Mouse (Mus musculus): ENCODE measurements around the gene Macrod1. TPM values are rescaled to one million over a fixed set of nuclear protein-coding genes. Genes with fewer than 3 reads are reported as not detected.

Gene Macrod1
- polyA plus RNA-seq, 1 experiment, result 7.6 TPM

DNA sequence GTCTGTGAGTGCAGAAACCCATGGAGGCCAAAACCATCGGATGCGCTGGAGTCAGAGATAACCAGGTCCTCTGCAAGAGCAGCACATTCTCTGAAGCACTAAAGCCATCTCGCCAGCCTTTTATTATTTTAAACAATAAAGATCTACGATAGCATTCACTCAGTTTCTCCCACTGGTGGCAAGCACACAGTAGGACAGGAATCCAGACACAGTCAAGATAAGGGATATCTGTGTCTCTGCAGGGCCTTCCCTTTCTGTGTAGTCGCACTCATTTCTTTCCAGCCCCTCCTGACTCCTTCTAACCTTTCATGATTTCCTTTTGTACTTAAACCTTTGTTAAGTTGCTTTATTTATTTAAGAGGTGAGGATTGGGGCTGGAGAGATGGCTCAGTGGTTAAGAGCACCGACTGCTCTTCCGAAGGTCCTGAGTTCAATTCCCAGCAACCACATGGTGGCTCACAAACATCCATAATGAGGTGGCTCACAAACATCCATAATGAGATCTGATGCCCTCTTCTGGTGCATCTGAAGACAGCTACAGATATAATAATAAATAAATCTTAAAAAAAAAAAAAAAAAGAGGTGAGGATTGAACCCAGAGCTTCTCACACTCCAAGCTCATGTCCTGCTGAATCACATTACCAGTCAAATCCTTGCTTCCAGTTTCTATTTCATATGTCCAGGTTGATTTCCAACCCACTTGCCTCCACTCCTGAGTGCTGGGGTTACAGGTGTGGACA, 153.5 kb downstream of the Macrod1 start:
- Histone ChIP-seq H3K9ac (ENCODE audit: low read depth, poor library complexity, severe bottlenecking) (no peak overlapping the region), H3K36me3 (ENCODE audit: control insufficient read depth, insufficient read depth, low read length, poor library complexity, severe bottlenecking) (peaks cover 12% of the 10 kb centered on the region), H3K9me3 (replicated peaks; ENCODE audit: control insufficient read depth, insufficient read depth, low read length, poor library complexity, severe bottlenecking) (no peaks in the 10 kb centered on the region), H3K4me1 (ENCODE audit: control insufficient read depth, insufficient read depth, low read length) (no peaks in the 10 kb centered on the region), H3K27me3 (ENCODE audit: control insufficient read depth, insufficient read depth, low read length, poor library complexity, severe bottlenecking) (no peaks in the 10 kb centered on the region), H3K4me3 (ENCODE audit: low read depth, low read length) (no peak overlapping the region), H3K27ac (ENCODE audit: insufficient read depth, low read length) (no peak overlapping the region)
- TF ChIP-seq POLR2A (IDR thresholded peaks at IDR 0.05; ENCODE audit: insufficient read depth, low read length), result no peak
- TF ChIP-seq EP300 (IDR thresholded peaks at IDR 0.05; ENCODE audit: insufficient read depth, low read depth, low read length), result no peak
- no peak for TF ChIP-seq CTCF (IDR thresholded peaks at IDR 0.05; ENCODE audit: low read depth, low read length)

DNA sequence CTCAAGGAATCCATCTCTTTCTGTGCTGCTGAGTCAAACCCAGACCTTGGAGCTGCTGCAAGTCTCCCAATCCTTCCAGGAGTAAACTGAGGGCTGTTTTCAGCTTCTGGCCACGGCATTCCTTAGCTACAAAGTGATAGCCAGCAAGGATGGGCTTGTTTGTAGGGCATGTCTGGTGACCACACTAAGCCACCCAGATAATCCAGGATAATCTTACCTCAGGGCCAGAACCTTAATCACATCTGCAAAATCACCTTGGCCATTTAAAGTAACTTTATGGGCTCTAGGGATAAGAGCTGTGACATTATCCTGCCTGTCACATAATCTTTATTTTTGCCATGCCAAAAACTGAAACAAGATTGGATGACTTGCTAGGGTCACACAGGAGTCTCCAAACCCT, 155.6 kb downstream of the Macrod1 start:
- Histone ChIP-seq H3K27ac (ENCODE audit: insufficient read depth, low read length) (no peak overlapping the region), H3K9ac (ENCODE audit: low read depth, poor library complexity, severe bottlenecking) (no peak overlapping the region), H3K36me3 (ENCODE audit: control insufficient read depth, insufficient read depth, low read length, poor library complexity, severe bottlenecking) (peaks cover 25% of the 10 kb centered on the region), H3K4me1 (ENCODE audit: control insufficient read depth, insufficient read depth, low read length) (no peaks in the 10 kb centered on the region), H3K4me3 (ENCODE audit: low read depth, low read length) (no peak overlapping the region), H3K27me3 (ENCODE audit: control insufficient read depth, insufficient read depth, low read length, poor library complexity, severe bottlenecking) (no peaks in the 10 kb centered on the region), H3K9me3 (replicated peaks; ENCODE audit: control insufficient read depth, insufficient read depth, low read length, poor library complexity, severe bottlenecking) (no peaks in the 10 kb centered on the region)
- TF ChIP-seq POLR2A (IDR thresholded peaks at IDR 0.05; ENCODE audit: insufficient read depth, low read length) (no peak), CTCF (IDR thresholded peaks at IDR 0.05; ENCODE audit: low read depth, low read length) (no peak), EP300 (IDR thresholded peaks at IDR 0.05; ENCODE audit: insufficient read depth, low read depth, low read length) (no peak)

- TF ChIP-seq EP300 (IDR thresholded peaks at IDR 0.05; ENCODE audit: insufficient read depth, low read depth, low read length) (no peak), POLR2A (IDR thresholded peaks at IDR 0.05; ENCODE audit: insufficient read depth, low read length) (no peak), CTCF (IDR thresholded peaks at IDR 0.05; ENCODE audit: low read depth, low read length) (no peak)
- Histone ChIP-seq H3K9ac (ENCODE audit: low read depth, poor library complexity, severe bottlenecking) (no peak overlapping the region), H3K36me3 (ENCODE audit: control insufficient read depth, insufficient read depth, low read length, poor library complexity, severe bottlenecking) (peaks cover 25% of the 10 kb centered on the region), H3K27ac (ENCODE audit: insufficient read depth, low read length) (no peak overlapping the region), H3K4me1 (ENCODE audit: control insufficient read depth, insufficient read depth, low read length) (no peaks in the 10 kb centered on the region), H3K27me3 (ENCODE audit: control insufficient read depth, insufficient read depth, low read length, poor library complexity, severe bottlenecking) (no peaks in the 10 kb centered on the region), H3K9me3 (replicated peaks; ENCODE audit: control insufficient read depth, insufficient read depth, low read length, poor library complexity, severe bottlenecking) (no peaks in the 10 kb centered on the region), H3K4me3 (ENCODE audit: low read depth, low read length) (no peak overlapping the region)
These were observed 156.4 kb downstream of the Macrod1 start for GRCm38 (mm10) chr19:7213010-7213409.

DNA sequence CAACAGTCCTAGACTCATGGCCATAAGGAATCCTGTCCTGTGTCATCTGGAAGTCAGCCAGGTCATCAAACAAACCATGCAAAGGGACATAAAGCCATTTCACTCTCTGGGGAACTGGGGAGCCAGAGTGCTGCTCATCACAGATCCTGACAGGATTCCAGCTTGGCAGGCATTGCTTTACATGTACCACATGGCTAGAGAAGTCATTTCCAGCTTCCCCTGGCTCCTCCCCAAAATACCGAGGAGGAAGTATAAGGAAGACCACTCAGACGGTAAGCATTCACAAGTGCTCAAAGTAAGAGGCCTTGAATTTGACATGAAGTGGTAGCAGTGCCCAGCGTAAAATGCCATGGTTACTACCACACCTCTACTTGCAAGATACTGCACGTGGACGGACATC, 157.9 kb downstream of the Macrod1 start:
- no peak overlapping the region for H3K9ac ChIP-seq (ENCODE audit: low read depth, poor library complexity, severe bottlenecking)
- H3K27ac ChIP-seq (ENCODE audit: insufficient read depth, low read length), result no peak overlapping the region
- H3K27me3 ChIP-seq (ENCODE audit: control insufficient read depth, insufficient read depth, low read length, poor library complexity, severe bottlenecking), result no peaks in the 10 kb centered on the region
- H3K36me3 ChIP-seq (ENCODE audit: control insufficient read depth, insufficient read depth, low read length, poor library complexity, severe bottlenecking), result peaks cover 25% of the 10 kb centered on the region
- H3K4me3 ChIP-seq (ENCODE audit: low read depth, low read length), result no peak overlapping the region
- H3K4me1 ChIP-seq (ENCODE audit: control insufficient read depth, insufficient read depth, low read length), result no peaks in the 10 kb centered on the region
- TF ChIP-seq CTCF (IDR thresholded peaks at IDR 0.05; ENCODE audit: low read depth, low read length), result no peak
- TF ChIP-seq EP300 (IDR thresholded peaks at IDR 0.05; ENCODE audit: insufficient read depth, low read depth, low read length), result no peak
- TF ChIP-seq POLR2A (IDR thresholded peaks at IDR 0.05; ENCODE audit: insufficient read depth, low read length), result no peak
- H3K9me3 ChIP-seq (replicated peaks; ENCODE audit: control insufficient read depth, insufficient read depth, low read length, poor library complexity, severe bottlenecking), result no peaks in the 10 kb centered on the region

DNA sequence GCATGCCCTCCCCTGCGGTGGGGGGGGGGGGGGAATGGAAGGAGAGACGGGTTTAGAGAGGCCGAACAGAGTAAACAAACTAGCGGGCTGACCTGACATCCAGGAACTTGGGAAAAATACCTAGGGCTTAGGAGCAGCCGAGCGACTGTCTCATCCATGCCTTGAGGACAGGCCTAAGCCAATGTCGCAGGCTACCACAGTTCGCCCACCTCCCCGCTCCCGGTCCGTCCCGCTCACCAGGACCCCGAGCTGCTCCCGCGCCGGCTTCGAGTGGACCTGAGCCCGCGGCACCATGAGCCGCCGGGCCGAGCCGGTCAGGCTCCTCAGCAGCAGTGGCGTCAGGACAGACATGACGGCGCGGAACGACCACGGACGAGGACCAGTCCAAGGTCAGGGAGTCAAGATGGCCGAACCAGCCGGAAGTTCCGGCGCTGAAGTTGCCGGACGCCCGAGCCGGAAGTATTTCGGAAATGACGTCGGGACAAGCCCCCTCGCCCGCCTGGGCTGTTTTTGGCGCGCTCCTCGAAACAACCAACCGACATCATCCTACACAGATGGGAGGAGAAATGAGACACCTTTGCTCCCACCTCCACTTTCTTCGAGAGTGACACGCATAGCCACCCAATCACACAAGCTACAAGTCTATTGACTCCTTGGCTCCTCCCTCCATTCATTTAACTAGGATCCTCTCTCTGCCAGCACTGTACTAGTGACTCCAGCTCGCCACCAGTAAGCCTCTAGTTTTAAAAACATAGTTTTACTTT, 160.7 kb downstream of the Macrod1 start, which contains the start of gene Cox8a:
TSS of gene Cox8a (minus strand) at position 455 of the 764 bp plus-strand sequence.
- H3K27me3 ChIP-seq (ENCODE audit: control insufficient read depth, insufficient read depth, low read length, poor library complexity, severe bottlenecking), result no peaks in the 10 kb centered on the region

DNA sequence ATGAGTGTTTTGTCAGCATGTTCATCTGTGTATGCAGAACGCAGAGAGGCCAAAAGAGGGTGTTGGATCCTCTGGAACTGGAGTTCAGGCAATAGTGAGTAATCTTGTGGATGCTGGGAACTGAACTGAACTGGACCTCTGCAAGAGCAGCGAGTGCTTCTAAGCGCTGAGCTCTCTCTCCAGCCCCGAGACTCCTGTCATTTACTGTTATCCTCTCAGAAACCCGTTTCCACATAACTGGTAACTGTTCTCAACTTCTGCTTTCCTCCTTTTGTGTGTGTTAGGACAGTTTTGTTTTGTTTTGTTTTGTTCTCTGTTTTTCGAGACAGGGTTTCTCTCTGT, 161.3 kb downstream of the Macrod1 start:
- H3K4me3 ChIP-seq (ENCODE audit: low read depth, low read length), result peak overlapping the region; percentile 59
- no peaks in the 10 kb centered on the region for H3K4me1 ChIP-seq (ENCODE audit: control insufficient read depth, insufficient read depth, low read length)
- no peaks in the 10 kb centered on the region for H3K9me3 ChIP-seq (replicated peaks; ENCODE audit: control insufficient read depth, insufficient read depth, low read length, poor library complexity, severe bottlenecking)
- no peak overlapping the region for H3K27ac ChIP-seq (ENCODE audit: insufficient read depth, low read length)
- no peak for TF ChIP-seq CTCF (IDR thresholded peaks at IDR 0.05; ENCODE audit: low read depth, low read length)
- TF ChIP-seq POLR2A (IDR thresholded peaks at IDR 0.05; ENCODE audit: insufficient read depth, low read length), result no peak
- TF ChIP-seq EP300 (IDR thresholded peaks at IDR 0.05; ENCODE audit: insufficient read depth, low read depth, low read length), result no peak
- H3K27me3 ChIP-seq (ENCODE audit: control insufficient read depth, insufficient read depth, low read length, poor library complexity, severe bottlenecking), result no peaks in the 10 kb centered on the region
- peaks cover 23% of the 10 kb centered on the region for H3K36me3 ChIP-seq (ENCODE audit: control insufficient read depth, insufficient read depth, low read length, poor library complexity, severe bottlenecking)
- peak overlapping the region; percentile 7 for H3K9ac ChIP-seq (ENCODE audit: low read depth, poor library complexity, severe bottlenecking)

More for the DNA sequence above, 160.7 kb downstream of the Macrod1 start, which contains the start of gene Cox8a:
- no peaks in the 10 kb centered on the region for H3K4me1 ChIP-seq (ENCODE audit: control insufficient read depth, insufficient read depth, low read length)
- H3K9ac ChIP-seq (ENCODE audit: low read depth, poor library complexity, severe bottlenecking), result peak within 1 kb of the TSS; percentile 81
- peak within 1 kb of the TSS; percentile 68 for H3K4me3 ChIP-seq (ENCODE audit: low read depth, low read length)
- H3K36me3 ChIP-seq (ENCODE audit: control insufficient read depth, insufficient read depth, low read length, poor library complexity, severe bottlenecking), result peaks cover 23% of the 10 kb centered on the region
- H3K9me3 ChIP-seq (replicated peaks; ENCODE audit: control insufficient read depth, insufficient read depth, low read length, poor library complexity, severe bottlenecking), result no peaks in the 10 kb centered on the region
- H3K27ac ChIP-seq (ENCODE audit: insufficient read depth, low read length), result peak within 1 kb of the TSS; percentile 46
- no peak for TF ChIP-seq EP300 (IDR thresholded peaks at IDR 0.05; ENCODE audit: insufficient read depth, low read depth, low read length)
- no peak for TF ChIP-seq CTCF (IDR thresholded peaks at IDR 0.05; ENCODE audit: low read depth, low read length)
- TF ChIP-seq POLR2A (IDR thresholded peaks at IDR 0.05; ENCODE audit: insufficient read depth, low read length), result no peak
